Mouse (Mus musculus) embryonic facial prominence, embryonic 15.5 days (tissue): ENCODE results near the gene Aaed1. TPM values are rescaled to one million over a fixed set of nuclear protein-coding genes. Genes with fewer than 3 reads are reported as not detected.

Experiments
- ATAC-seq: fragments of 200-750 bp; cut with Nextera tagmentation; 2 replicates; pipeline ENCODE4 v1.8.0; 2017; ENCODE audit warnings: low read depth, moderate TSS enrichment; ENCODE audit not compliant: insufficient number of reproducible peaks, low FRiP score, low TSS enrichment
- H3K27ac ChIP-seq: fragments of 300-500 bp; sonication (generic); replicated peaks from 2 replicates; pipeline ENCODE4 v1.5.1; 2015; ENCODE audit warnings: mild to moderate bottlenecking, inconsistent platforms
- H3K27me3 ChIP-seq: fragments of 300-500 bp; sonication (generic); 2 replicates; pipeline ENCODE4 v1.6.1; 2015; ENCODE audit warnings: inconsistent platforms
- H3K36me3 ChIP-seq: fragments of 300-500 bp; sonication (generic); 2 replicates; pipeline ENCODE4 v1.6.1; 2015; ENCODE audit warnings: mild to moderate bottlenecking, inconsistent platforms
- H3K4me1 ChIP-seq: fragments of 300-500 bp; sonication (generic); 2 replicates; pipeline ENCODE4 v1.6.1; 2015; ENCODE audit warnings: inconsistent platforms
- H3K4me2 ChIP-seq: fragments of 300-500 bp; sonication (generic); replicated peaks from 2 replicates; pipeline ENCODE4 v1.6.1; 2015; ENCODE audit warnings: mild to moderate bottlenecking, inconsistent platforms
- H3K4me3 ChIP-seq: fragments of 300-500 bp; sonication (generic); replicated peaks from 2 replicates; pipeline ENCODE4 v1.5.1; 2015; ENCODE audit warnings: mild to moderate bottlenecking, inconsistent platforms
- H3K9ac ChIP-seq: fragments of 300-500 bp; sonication (generic); 2 replicates; pipeline ENCODE4 v1.6.1; 2015; ENCODE audit warnings: inconsistent platforms
- H3K9me3 ChIP-seq: fragments of 300-500 bp; sonication (generic); replicated peaks from 2 replicates; pipeline ENCODE4 v1.6.1; 2016; ENCODE audit warnings: inconsistent platforms
- WGBS: fragments of 180-500 bp; shearing (Covaris S2); methylation state at CpG from one replicate; pipeline ENCODE4 v1.1.7; 2015; 5-methylcytosine and 5-hydroxymethylcytosine counted together
- polyA plus RNA-seq: library from polyadenylated mRNA; unstranded; fragments of >200 nt; fragmentation: Nextera tagmentation; extraction: Ambion mirVana; gene quantifications from 2 replicates; pipeline ENCODE4 v1.2.1, GENCODE M21; 2015

Gene Aaed1
- polyA plus RNA-seq, 1 experiment from 2014 or later, result 45.8 TPM

DNA sequence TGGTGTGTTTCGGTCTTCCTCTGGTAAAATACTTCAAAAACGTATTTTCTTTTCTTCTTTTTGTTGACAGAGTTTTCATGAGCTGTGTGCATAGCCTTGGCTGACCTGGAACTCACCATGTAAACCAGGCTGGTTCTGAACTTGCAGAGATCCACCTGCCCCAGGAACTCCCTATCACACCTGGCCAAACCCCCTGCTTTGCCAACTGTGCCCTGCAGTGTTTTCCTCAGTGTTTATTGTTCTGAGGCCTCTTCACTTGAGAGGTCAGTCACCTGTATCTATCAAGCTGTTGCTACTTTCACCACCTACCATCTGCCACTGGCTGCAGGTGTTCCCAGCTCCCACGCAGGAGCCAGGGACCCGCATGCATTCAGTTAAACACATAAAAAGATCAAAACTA lies 85.8 kb downstream of the Aaed1 start:
- no peak overlapping the region for H3K4me2 ChIP-seq
- H3K36me3 ChIP-seq, result no peaks in the 10 kb centered on the region
- WGBS, result 87% methylated on average over 4 of the region's 4 CpGs
- ATAC-seq, result no peak
- no peak overlapping the region for H3K27ac ChIP-seq
- no peak overlapping the region for H3K9ac ChIP-seq
- H3K9me3 ChIP-seq, result no peaks in the 10 kb centered on the region
- no peaks in the 10 kb centered on the region for H3K4me1 ChIP-seq
- H3K4me3 ChIP-seq, result no peak overlapping the region
- no peaks in the 10 kb centered on the region for H3K27me3 ChIP-seq

GRCm38 (mm10) chr13:64225738-64226137 lies 86.8 kb downstream of the Aaed1 start:
- H3K4me1 ChIP-seq, result no peaks in the 10 kb centered on the region
- H3K27me3 ChIP-seq, result no peaks in the 10 kb centered on the region
- WGBS, result 42% methylated on average over 3 of the region's 3 CpGs
- H3K36me3 ChIP-seq, result no peaks in the 10 kb centered on the region
- no peak overlapping the region for H3K27ac ChIP-seq
- no peaks in the 10 kb centered on the region for H3K9me3 ChIP-seq
- no peak overlapping the region for H3K9ac ChIP-seq
- no peak overlapping the region for H3K4me3 ChIP-seq
- ATAC-seq, result no peak
- no peak overlapping the region for H3K4me2 ChIP-seq

Other genes with a start within 250 kb of the Aaed1 start
- not detected in 2 replicates for gene Hsd17b3, start 223.5 kb downstream of the Aaed1 start, polyA plus RNA-seq
- 4.3 and 6.4 TPM in 2 replicates for gene Slc35d2, start 183.3 kb downstream of the Aaed1 start, polyA plus RNA-seq
- 18.0 and 18.8 TPM in 2 replicates for gene Zfp367, start 159.5 kb downstream of the Aaed1 start, polyA plus RNA-seq
- gene Habp4, start 150.9 kb downstream of the Aaed1 start, polyA plus RNA-seq, result 24.8 and 26.4 TPM in 2 replicates
- gene Cdc14b, start 37.4 kb downstream of the Aaed1 start, polyA plus RNA-seq, result 14.4 and 15.2 TPM in 2 replicates
- 193 and 195 TPM in 2 replicates for gene Ctsl, start 58.2 kb upstream of the Aaed1 start, polyA plus RNA-seq
- gene Cdk20, start 119.6 kb upstream of the Aaed1 start, polyA plus RNA-seq, result 14.9 and 16.8 TPM in 2 replicates
- gene Fam240b, start 185.1 kb upstream of the Aaed1 start, polyA plus RNA-seq, result not detected in 2 replicates